Mouse (Mus musculus): Measurements from ENCODE around the gene Pop4.
"Not testable (repeated sequence)": the region's sequence is repeated elsewhere in the genome, so short reads cannot be mapped to it uniquely, and the experiment has no call there.

Gene Pop4

DNA sequence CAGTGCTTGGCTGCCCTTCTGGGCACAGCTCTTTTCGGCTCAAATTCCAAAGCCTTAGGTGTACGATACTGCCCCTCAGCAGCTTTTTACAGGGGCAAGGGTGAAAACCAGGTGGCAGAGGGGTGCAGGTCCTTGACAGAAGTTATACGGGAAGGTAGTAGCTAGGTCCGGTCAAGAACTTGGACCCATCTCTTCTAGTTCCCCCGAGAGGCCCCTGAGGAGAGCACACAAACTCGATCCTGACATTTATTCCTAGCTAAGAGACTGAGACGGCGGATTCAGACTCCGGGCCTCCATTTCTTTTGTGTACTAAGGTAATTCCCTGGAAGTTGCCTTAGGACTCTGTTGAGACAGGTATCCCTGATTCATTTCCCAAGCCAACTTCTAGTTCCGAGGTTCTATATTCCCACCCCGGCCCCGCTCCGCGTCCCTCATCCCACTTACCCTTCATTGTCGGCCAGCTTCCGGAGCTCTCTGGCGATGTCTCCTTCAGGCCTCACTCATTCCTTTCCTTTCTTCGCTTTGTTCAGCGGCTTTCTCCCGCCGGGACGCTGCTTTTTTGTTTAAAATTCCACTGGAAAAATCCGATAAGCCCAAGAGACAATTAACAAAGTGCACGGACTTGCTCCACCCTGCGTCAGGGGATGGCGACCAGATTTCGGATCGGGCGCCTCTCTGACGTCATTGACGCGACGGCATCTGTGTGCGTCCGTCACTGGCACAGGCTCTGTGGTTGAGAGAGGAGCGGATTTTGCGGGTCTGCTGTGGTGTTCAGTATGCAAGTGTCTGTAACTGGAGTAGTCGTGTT, at the start of gene Pop4:
Gene Pop4 (minus strand): TSS at position 721 of the 808 bp plus-strand sequence.
- peak; percentile 83 to 86 for DNase-seq

DNA sequence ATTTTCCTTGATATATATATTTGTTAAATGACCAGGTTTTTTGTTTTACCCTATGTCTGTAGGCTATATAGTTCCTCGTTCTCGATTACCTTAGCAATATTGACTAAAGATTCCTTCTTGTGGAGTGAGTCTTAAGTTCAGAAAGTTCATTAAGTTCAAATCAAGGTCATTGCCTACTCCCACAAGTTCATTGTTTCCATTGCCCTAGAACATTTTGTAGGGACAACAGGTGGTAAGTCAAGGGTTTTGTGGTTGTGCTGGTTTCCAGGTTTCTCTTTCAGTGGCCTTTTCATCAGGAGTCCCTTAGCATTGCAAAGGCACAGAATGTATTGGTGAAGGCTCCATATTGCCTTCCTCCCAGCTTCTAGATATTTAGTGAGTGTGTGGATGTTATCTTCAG, 49.4 kb upstream of the Pop4 start:
- DNase-seq = no peak

DNA sequence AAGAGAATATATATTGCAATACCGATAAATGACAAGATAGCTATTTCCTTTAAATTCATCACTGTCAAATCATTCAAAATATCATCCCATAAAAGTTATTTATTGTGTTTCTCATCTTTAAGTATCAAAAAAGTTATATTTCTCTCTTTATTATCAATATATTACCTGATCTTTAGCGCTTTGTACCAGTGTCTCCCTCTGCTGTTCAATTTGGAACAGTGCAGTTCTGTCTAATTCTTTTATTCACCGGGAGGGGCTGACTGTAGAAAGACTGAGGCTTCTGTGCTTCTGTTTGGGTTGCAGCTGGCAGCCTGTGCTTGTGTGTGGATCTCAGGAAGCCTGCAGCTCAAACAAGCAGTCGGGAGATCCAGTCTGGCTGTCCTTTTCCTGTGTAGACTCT, 11.0 kb upstream of the Pop4 start:
- DNase-seq = not testable (repeated sequence)

DNA sequence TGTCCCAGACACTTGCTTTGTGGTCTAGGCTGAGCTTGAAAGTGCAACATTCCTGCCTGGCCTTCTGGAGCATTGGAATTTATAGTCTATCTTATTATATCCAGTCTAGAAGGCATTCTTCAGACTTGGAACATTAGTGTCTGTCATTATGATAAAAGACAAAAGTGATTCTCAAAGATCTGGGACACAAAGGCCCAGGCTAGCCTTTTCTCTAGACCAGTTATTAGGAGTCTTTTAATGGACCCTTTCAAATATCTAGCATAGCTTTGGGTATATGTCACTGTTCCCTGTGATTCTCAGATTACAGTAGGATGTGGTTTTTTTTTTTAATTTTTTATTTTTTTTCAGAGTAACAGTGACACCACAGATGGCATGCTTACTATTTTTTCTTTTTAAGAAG, 1.3 kb upstream of the Pop4 start:
- no peak for DNase-seq

DNA sequence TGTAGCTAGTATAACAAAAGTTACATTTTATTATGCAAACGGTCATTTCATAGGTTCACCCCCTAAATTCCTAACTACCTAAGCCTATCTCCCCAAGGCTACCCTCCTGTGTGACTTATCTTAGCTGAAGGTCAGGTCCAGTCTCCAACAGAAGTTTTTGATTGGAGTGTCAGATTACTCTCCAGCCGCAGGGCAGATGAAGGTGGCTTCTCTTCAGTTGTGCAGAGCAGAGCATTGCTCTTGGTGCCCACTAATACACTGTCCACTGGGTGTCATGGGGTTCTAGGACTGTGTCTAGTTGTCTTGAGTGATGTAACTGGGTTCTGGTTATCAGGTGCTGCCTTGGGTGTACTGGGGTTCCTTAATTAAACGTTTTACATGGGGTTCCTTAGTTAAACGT, 636 bp upstream of the Pop4 start:
- no peak for DNase-seq

DNA sequence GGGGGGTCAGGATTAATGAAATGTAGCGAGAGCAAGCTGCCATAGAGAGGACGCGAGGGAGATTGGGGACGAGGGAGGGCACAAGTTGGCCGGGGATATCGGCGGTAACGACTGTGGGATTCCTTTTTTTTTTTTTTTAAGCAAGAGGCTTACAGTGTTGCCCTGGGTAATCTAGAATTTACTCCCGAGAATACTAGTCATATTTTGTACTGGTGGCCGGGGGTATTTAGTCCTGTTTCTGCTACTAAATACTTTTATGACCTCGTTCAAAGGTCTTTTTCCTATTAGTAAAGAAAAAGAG, 238 bp upstream of the Pop4 start:
- no peak for DNase-seq

DNA sequence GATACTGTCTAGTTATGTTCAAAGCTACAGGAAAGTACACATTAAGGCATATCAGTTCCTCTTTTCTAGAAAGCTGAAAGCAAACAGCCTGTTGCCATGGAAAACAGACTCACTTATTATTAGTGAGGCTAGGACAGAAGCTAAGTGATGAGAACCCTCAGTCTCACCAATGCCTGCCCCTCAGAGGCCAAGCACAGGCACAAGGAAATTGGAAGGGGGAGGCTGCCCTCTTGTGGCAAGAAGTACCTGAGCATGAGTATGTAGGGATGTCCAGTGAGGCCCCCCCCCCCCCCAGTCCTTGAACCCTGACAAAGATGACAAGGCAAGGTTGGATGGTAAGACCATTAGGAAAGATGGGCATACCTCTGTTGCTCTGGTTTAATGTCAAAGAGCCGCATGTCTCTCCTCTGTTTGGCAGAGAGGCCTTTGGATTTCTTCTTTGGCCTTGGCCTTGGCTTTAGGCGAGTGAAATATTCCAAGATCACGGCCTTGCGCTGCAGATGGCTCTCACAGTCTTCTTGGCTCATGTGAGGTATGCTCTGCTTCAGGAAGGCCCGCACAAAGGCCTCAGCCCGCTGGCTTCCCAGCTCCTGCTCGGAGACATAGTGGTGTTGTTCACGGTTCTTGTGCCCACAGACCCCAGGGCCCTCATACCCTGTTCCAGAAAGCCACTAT, 4.1 kb downstream of the Pop4 start:
- peak; percentile 38 to 40 for DNase-seq

DNA sequence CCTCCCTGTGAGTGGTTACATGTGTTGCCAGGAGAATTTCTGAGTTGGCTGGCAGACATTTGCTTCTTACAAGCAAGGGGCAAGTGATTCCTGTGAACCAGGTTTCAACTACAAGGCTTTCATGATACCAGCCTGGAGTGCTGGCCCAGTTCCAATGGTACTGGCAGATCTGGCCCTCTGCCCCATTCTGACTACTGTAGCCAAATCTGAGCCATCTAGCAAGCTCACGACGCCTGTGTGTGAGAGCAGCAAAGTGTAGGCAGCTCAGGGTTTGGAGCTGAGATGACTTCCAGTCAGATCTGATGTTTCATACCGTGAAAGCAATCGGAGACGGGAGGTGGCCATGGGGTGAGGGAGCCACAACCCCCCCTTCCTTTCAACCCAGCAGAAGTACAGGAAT, 8.8 kb downstream of the Pop4 start:
- no peak for DNase-seq

DNA sequence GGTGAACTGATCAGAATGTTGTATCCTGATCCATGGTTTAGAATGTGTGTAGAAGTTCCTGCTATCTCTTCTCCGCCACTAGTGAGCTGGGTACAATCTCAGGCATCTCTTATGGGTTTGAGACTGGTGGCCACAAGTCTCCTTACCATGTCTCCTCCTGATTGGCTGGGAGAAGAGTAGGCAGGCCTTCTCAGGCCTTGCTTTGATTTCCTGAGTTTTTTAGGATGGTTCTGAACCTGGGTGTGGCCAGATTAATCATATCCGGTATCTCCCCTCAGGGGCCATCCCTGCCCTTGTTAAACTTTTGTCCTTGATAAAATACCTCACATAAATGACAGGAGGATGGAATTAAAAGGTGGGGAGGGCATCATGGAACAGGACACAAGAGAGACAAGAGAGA, 11.6 kb downstream of the Pop4 start:
- no peak for DNase-seq

DNA sequence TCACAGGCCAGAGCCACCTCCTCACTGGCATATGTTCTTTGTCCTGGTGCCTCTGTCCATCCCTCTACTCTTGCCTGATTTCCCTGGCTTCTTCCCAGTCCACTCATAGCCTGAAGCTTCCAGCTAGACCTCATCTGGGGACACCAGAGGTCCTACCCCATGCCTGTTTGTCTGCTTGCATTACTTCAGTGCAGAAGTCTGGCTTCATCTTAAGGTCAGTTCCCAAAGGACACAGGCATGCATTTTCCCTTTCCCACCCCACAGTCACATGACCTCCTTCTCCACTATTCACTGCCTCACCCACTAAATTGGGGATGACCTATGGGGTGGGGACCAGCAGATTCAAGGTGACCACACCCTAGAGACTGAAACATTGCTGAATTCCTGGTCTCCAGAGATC, 17.8 kb downstream of the Pop4 start:
- DNase-seq = no peak

DNA sequence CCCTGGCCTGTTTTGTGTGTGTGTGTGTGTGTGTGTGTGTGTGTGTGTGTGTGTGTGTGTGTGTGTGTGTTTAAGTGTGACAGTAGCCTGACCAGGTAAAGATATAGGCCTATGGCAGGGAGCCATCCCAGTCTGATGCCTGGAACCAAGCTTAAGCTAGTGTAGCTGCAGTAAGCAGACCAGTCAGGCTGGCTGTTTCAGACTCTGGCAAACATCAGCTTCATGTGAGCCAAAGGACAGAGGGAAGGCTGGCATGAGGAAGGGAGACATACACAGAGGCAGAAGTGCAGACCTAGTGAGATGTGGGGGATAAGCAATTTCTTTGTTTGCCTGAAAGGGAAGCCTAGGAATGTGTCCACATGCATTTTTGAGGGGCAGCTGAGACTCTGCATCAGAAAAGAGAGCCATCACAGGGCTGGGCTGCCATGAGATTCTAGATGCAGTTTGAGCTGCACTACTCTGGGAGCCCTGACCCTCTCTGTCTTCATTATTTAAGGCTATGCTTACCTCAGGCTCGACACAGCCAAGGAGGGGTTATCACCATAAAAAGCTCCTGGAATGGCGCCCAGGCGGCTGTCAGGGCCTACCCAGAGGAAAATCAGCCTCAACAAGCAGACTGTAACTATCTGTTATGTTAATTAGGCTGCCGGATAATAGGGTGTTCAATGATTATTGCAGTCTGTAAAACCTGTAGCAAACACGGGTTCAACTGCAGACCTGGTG, 19.6 kb downstream of the Pop4 start:
- DNase-seq = no peak

DNA sequence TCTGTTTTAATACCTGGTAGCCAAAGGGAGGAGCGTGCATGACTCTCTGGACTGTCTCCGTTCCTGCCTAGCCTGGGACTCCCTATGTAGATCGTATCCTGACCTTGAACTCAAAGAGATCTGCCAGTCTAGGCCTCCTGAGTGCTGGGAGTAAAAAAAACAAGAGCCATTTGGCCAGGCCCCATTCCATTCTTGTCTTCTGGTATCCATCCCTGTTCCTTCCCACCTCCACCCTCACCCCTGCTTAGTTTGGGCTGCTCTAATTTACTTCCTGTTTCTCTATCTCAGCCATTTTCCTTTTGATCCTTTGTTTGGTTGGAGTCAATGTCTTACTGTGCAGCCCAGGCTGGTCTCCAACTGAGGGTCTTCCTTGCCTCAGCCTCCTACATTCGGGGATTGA, 28.8 kb downstream of the Pop4 start:
- DNase-seq = no peak

DNA sequence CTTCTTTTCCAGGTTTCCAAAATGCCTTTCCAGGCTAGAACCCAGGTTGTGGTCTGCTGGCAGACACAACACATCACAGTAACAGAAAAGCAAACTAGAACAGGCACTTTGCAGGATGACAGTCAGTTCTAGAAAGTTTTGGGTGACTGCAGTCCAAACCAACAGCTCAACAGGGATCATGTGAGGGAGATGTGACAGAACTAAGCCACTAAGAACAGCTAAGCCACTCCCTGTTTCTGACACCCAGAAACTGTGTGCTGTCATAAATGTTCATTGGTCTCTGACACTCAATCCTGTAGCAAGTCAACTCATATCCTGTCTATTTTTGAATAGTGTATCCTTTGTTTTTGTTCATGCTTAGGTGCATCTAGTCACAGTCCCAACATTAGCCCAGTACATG, 34.1 kb downstream of the Pop4 start:
- no peak for DNase-seq

DNA sequence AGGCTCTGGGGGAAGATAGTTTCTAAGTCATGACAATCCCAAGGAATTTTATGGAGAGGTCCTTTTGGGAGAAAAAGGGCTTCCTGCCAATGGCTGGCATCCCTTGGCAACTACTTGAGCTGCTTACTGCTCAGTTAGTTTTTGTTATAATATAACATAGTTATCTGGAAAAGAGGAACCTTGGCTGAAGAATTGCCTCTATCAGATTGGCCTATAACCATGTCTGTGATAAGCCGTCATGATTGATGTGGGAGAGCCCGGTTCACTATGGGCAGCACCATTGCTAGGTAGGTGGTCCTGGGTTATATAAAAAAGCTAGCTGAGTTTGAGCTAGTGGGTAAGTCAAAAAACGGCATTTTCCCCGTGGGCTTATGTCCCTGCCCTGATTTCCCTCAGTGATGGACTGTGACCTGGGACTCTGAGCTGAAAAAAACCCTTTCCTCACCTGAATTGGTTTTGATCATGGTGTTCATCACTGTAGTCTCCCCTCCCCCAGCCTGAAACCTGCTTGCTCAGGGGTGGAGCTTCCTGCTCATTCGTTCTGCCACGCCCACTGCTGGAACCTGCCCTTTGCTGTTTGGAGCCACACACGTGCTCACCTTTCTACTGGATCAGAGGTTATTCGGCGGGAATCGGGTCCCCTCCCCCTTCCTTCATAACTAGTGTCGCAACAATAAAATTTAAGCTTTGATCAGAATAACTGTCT, 34.7 kb downstream of the Pop4 start:
- no peak for DNase-seq

DNA sequence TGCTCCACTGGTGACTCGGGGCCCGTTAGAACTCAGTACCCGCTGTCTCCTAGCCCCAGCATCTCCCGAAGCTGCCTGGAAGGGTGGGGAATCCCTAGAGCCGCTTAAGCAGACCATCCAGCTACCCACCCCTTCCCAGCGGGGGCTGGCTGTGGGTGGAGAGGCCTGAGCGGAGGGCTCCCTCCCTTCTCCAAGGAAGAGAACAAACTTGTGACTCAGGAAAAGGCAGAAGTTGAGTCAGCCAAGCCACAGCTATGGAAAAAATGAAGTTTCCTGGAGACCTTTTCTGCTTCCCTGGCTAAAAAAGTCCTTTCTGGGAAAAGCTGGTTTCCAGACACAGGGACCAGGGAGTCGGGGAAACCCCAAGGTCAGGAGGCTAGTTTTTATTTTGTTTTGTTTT, 40.9 kb downstream of the Pop4 start:
- DNase-seq = no peak

DNA sequence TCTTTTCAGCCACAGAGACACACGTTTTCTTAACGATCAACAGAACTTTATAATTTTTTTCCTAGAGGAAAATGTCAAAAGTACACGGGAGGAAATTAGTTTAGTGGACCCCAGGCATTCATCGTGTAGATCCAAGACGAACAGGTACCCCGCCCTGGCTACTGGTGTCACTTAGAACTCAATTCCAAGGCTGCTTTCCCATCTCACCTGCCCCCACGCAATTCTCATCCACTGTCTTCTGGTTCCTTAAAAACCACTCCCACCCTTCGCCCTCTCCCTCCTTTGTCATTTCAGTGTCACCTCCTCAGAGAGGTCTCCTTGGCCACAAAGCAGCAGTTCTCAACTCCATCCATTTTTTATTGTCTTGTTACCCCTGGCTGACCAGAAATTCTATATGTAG, 42.9 kb downstream of the Pop4 start:
- no peak for DNase-seq

DNA sequence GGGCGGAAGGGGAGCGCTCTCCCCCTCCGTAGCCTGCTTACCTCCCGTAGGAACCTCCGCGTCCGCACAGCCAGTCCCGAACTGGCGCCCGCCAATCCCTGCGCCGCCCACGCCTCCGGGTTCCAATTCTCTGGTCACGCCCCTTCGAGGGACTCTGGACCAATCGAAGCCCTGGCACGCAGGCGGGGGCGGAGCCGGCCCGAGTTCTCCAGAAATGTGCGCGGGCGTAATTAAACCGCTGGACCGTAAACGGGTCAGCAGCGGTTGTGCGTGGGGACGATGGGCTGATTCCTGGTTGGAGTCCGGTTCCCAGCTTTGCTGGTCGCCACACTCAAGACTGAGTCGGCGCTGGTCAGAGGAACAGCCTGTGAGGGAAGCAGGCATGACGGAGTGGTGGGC, 43.3 kb downstream of the Pop4 start, which contains the start of gene Plekhf1:
Gene Plekhf1 (minus strand): TSS at position 117 of the 399 bp plus-strand sequence.
- peak; percentile 86 to 92 for DNase-seq

DNA sequence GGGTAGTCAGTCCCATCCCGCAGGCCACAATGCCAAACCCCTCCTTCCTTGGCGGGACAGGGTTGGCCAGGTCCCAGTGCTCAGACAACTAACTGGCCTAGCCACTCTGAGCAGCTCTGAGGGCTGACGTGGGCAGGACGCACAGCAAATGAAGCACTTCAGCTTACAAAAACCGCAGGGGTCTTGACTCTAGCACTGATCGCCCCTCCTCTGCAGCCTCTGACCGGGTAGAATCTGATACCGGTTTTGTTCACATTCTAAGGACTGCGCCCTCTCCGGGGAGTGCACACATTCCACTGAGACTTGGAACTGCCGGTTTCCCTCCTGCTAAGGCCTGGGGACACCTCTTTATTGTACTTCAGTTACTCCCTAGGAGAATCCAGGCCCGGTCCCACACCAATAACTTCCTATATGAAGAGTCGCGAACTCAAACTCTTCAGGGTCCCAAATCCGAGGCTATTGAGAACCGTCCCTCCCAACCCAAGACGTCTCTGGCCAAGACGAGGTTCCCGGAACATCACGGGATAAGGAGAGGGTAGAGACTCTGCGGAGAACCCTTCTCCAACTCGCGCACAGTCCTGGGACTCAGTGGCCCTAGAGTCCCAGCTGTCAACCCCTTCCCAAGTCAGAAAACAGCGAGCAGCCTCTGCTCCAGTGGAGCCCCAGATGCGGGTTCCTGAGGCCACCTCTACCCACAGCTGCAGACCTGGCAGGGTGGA, 43.9 kb downstream of the Pop4 start:
- peak; percentile 28 to 46 for DNase-seq

DNA sequence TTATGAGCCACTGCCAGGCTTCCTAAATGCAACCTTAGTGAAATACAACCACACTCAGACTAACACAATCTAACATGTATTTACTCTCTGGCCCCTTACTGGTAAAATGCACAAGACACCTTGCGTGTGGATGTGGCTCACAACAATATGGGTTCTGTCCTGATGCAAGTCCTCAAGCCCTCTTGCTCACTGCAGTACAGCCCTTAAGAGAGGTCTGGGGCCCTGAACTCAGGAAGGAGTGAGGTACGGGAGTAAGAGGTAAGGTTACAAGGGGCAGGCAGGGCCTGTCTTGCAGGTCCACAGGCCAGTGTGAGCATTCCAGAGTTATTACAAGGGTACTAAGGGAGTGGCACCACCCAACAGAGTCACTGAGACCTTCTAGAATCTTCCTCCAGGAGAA, 45.0 kb downstream of the Pop4 start:
- no peak for DNase-seq

DNA sequence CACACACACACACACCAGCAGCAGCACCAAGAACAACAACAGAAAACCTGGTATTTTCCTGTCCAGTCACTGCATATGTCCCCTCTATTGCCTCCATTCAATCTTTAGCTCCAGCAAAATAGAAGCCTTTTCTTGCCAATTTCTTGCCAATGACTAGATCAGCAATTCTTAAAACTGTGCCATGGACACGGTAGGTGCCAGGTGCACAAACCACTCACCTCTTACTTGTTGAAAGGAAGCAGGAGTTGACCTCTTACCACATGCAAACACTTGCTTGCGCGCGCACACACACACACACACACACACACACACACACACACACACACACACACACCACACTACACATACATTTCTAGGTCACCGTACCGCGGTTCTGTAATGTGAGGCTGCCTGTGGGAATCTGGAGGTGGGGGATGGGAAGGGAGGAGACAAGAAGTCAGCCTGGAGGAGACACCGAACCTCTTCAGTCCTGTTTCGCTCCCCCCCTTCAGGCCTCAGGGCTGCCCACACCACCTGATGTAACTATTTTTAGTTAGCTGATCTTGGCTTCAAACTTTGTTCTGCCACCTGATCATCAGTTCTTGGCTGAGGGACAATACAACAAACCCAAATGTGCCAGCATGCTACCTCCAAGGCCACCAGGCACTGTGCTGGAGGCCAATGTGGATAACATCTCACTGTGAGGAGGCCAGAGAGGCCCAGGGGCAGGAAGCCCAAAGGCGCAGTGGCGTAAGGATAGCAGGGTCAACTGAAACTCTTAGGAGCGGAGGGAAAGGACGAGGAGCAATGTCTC, 46.5 kb downstream of the Pop4 start:
- peak; percentile 46 to 71 for DNase-seq

DNA sequence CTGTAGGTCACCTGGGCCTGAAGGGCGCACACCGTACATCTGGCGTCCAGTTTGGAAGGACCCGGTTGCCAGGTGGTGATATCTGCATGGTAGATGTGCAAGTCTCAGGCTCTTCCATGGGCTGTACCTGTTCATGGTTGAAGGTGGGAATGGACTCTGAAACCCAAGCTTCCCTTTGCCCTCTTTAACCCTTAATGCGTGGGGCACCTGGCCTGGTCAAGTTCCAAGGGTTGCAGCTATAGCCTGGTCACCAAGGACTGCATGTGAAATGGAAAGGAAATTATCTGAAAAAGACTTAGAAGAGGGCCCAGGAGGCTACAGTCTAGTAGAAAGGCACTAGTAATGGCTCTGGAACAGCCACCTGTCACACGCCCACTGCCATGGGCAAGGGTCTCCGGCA, 50.4 kb downstream of the Pop4 start:
- no peak for DNase-seq

DNA sequence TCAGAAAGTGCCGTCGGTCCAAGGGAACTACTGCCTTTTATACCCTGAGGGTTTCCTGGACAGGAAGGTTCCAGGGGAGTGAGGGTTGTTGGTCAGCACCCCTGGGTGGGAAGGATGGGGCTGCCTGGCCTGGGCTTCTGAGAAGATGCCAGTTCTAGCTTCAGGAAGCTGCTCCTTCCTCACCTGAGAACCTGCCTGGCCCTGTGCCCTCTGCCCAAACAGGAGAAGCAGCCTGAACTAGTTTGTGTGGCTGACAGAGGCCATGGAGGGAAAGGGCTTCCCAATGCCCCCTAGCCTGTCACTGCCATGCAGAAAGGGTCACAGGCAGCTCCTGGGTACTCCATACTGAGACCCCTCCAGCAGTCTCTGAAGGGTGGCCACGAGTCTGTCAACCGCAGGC, 51.7 kb downstream of the Pop4 start:
- no peak for DNase-seq

All from thymus, postnatal 36 days (tissue).